In the genomic region with DNA sequence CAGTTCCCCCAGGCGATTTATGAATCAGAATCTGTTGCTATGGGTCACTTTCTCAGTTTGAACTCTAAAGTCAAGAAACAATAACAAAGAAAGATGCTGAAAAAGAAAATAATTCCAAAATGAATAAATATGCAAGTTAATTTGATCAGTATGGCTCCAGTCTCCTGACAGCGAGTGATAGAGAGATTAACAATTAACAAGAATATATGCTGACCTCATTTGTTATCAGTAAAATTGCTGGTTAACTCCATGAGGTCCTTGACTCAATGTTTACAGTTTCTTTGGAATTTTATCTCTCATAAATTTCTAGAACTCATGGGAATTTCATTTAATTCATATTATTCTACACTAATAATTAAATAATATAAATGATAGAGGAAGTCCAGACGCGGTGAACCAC, we compare ENCODE assay signal across 30 mouse cellular contexts.
"Had no signal": no experiment of that assay in that cellular context is flagged by ENCODE, and none has a peak within 500 bp of the region (broad histone marks: within the 10 kb centered on the region; RNA-seq: fewer than 3 reads in every experiment).

No protein-coding gene starts in this region.

- H3K27ac ChIP-seq: heart, adult 2 months; heart, embryonic 10.5 days; heart, embryonic 13.5 days; heart, embryonic 15.5 days; hindbrain, embryonic 10.5 days; hindbrain, embryonic 12.5 days; hindbrain, embryonic 13.5 days; hindbrain, embryonic 15.5 days; hindbrain, postnatal 0 days; kidney, embryonic 15.5 days; layer of hippocampus, adult 2 months; left cerebral cortex, adult 2 months had no signal

- H3K4me2 ChIP-seq: heart, embryonic 11.5 days; heart, embryonic 12.5 days; heart, embryonic 13.5 days; heart, embryonic 15.5 days; hindbrain, embryonic 12.5 days; hindbrain, embryonic 13.5 days; hindbrain, embryonic 15.5 days; kidney, embryonic 15.5 days had no signal

- H3K4me3 ChIP-seq: heart, adult 2 months; heart, embryonic 10.5 days; heart, embryonic 12.5 days; heart, embryonic 13.5 days; heart, embryonic 15.5 days; hindbrain, embryonic 10.5 days; hindbrain, embryonic 12.5 days; hindbrain, embryonic 13.5 days; hindbrain, embryonic 15.5 days; kidney, embryonic 15.5 days; layer of hippocampus, adult 2 months; left cerebral cortex, adult 2 months had no signal

- ATAC-seq: hindbrain, postnatal 0 days; inflammation-experienced regulatory T-cells, adult 6 months had no signal

- H3K9ac ChIP-seq: heart, embryonic 12.5 days; heart, embryonic 13.5 days; heart, embryonic 15.5 days; hindbrain, embryonic 12.5 days; hindbrain, embryonic 13.5 days; hindbrain, embryonic 15.5 days; kidney, embryonic 15.5 days had no signal

- H3K9me3 ChIP-seq: heart, embryonic 10.5 days; heart, embryonic 12.5 days; heart, embryonic 13.5 days; heart, embryonic 15.5 days; hindbrain, embryonic 10.5 days; hindbrain, embryonic 12.5 days; hindbrain, embryonic 13.5 days; hindbrain, embryonic 15.5 days; kidney, embryonic 15.5 days had no signal

- H3K36me3 ChIP-seq: heart, embryonic 10.5 days; heart, embryonic 12.5 days; heart, embryonic 13.5 days; heart, embryonic 15.5 days; hindbrain, embryonic 10.5 days; hindbrain, embryonic 12.5 days; hindbrain, embryonic 13.5 days; hindbrain, embryonic 15.5 days; kidney, embryonic 15.5 days had no signal

- DNase-seq: heart, adult 2 months; heart, postnatal 10 days; heart, postnatal 14 days; heart, postnatal 36 days; heart, postnatal 4 days; kidney, adult 11 months; kidney, adult 18-20 months; kidney, adult 2 months; kidney, adult 8-10 months; kidney, postnatal 10 days; kidney, postnatal 14 days; kidney, postnatal 25 days; kidney, postnatal 36 days; kidney, postnatal 4 days; layer of hippocampus, adult 9-11 months; layer of hippocampus, postnatal 36 days had no signal

- H3K4me1 ChIP-seq: heart, embryonic 10.5 days; heart, embryonic 12.5 days; heart, embryonic 13.5 days; heart, embryonic 15.5 days; hindbrain, embryonic 10.5 days; hindbrain, embryonic 12.5 days; hindbrain, embryonic 13.5 days; hindbrain, embryonic 15.5 days; kidney, embryonic 15.5 days had no signal

- H3K27me3 ChIP-seq: heart, embryonic 12.5 days; heart, embryonic 13.5 days; heart, embryonic 15.5 days; hindbrain, embryonic 12.5 days; hindbrain, embryonic 13.5 days; hindbrain, embryonic 15.5 days; kidney, embryonic 15.5 days had no signal
